Mouse (Mus musculus) ES-Bruce4 (cell line): ENCODE results near the gene Ptov1. TPM values are rescaled to one million over a fixed set of nuclear protein-coding genes. Genes with fewer than 3 reads are reported as not detected.

Experiments
- H3K27ac ChIP-seq: 2 replicates; pipeline ENCODE4 v1.5.1; 2012; ENCODE audit warnings: low read length, inconsistent platforms; ENCODE audit not compliant: insufficient read depth
- H3K27me3 ChIP-seq: 2 replicates; pipeline ENCODE4 v1.6.1; 2012; ENCODE audit warnings: mild to moderate bottlenecking, low read length, inconsistent platforms; ENCODE audit not compliant: control insufficient read depth, poor library complexity, insufficient read depth, severe bottlenecking
- H3K36me3 ChIP-seq: 2 replicates; pipeline ENCODE4 v1.6.1; 2012; ENCODE audit warnings: inconsistent platforms, mild to moderate bottlenecking, low read length, moderate library complexity; ENCODE audit not compliant: control insufficient read depth, poor library complexity, insufficient read depth, severe bottlenecking
- H3K4me1 ChIP-seq: one replicate; pipeline ENCODE4 v1.8.1; 2011; ENCODE audit warnings: low read length; ENCODE audit not compliant: control insufficient read depth, insufficient read depth
- H3K4me3 ChIP-seq: 2 replicates; pipeline ENCODE4 v1.5.1; 2011; ENCODE audit warnings: low read depth, mild to moderate bottlenecking, low read length
- H3K9ac ChIP-seq: 2 replicates; pipeline ENCODE4 v1.6.1; 2012; ENCODE audit warnings: low read depth, mild to moderate bottlenecking, inconsistent platforms; ENCODE audit not compliant: poor library complexity, severe bottlenecking
- H3K9me3 ChIP-seq: replicated peaks from 2 replicates; pipeline ENCODE4 v1.6.1; 2012; ENCODE audit warnings: mild to moderate bottlenecking, low read length, inconsistent platforms; ENCODE audit not compliant: control insufficient read depth, poor library complexity, insufficient read depth, severe bottlenecking
- CTCF ChIP-seq: IDR thresholded peaks from one replicate; pipeline ENCODE4 v1.8.1; 2011; ENCODE audit warnings: low read depth, low read length
- EP300 ChIP-seq: IDR thresholded peaks from 2 replicates; pipeline ENCODE4 v1.6.1; 2011; ENCODE audit warnings: low read depth, low read length; ENCODE audit not compliant: insufficient read depth
- POLR2A ChIP-seq: IDR thresholded peaks from one replicate; pipeline ENCODE4 v1.8.1; 2011; ENCODE audit warnings: low read length; ENCODE audit not compliant: insufficient read depth
- polyA plus RNA-seq: library from polyadenylated mRNA; stranded (reverse); fragments of >200 nt; gene quantifications from 2 replicates; pipeline ENCODE4 v1.2.4, GENCODE M21; 2011; ENCODE audit warnings: low read depth; ENCODE audit not compliant: missing spikeins, insufficient read depth, insufficient read length

Ptov1 gene
- polyA plus RNA-seq, 1 experiment = 153 TPM

GRCm38 (mm10) chr7:44868465-44868864 is 1.1 kb downstream of the Ptov1 start:
- peak overlapping the region; percentile 99 for H3K9ac ChIP-seq
- H3K4me1 ChIP-seq = peaks cover 2% of the 10 kb centered on the region
- peaks cover 4% of the 10 kb centered on the region; the same call in 1 of the 2 replicates for H3K36me3 ChIP-seq
- H3K27ac ChIP-seq = no peak overlapping the region
- H3K9me3 ChIP-seq = no peaks in the 10 kb centered on the region
- TF ChIP-seq EP300 (no peak), POLR2A (no peak), CTCF (no peak)
- no peaks in the 10 kb centered on the region for H3K27me3 ChIP-seq
- H3K4me3 ChIP-seq = peak overlapping the region; percentile 52

- no peak overlapping the region for H3K9ac ChIP-seq
- H3K4me3 ChIP-seq = no peak overlapping the region
- peaks cover 6% of the 10 kb centered on the region; the same call in 1 of the 2 replicates for H3K36me3 ChIP-seq
- H3K9me3 ChIP-seq = no peaks in the 10 kb centered on the region
- no peak overlapping the region for H3K27ac ChIP-seq
- no peaks in the 10 kb centered on the region for H3K27me3 ChIP-seq
- no peak for TF ChIP-seq EP300
- no peak for TF ChIP-seq POLR2A
- no peak for TF ChIP-seq CTCF
- peaks cover 2% of the 10 kb centered on the region for H3K4me1 ChIP-seq
Observed at GRCm38 (mm10) chr7:44867802-44868201, 1.8 kb downstream of the Ptov1 start.

GRCm38 (mm10) chr7:44867010-44867702 is 2.4 kb downstream of the Ptov1 start:
- H3K36me3 ChIP-seq = peaks cover 11% of the 10 kb centered on the region; the same call in 1 of the 2 replicates
- H3K4me1 ChIP-seq = peaks cover 2% of the 10 kb centered on the region
- TF ChIP-seq POLR2A = no peak
- TF ChIP-seq EP300 = no peak
- TF ChIP-seq CTCF = no peak
- H3K9ac ChIP-seq = 0 out of 2 replicates have a peak overlapping the region, but pooled peaks have one; percentile 3
- no peak overlapping the region for H3K4me3 ChIP-seq
- H3K9me3 ChIP-seq = no peaks in the 10 kb centered on the region
- H3K27me3 ChIP-seq = no peaks in the 10 kb centered on the region
- no peak overlapping the region for H3K27ac ChIP-seq

GRCm38 (mm10) chr7:44866276-44867009 is 3.1 kb downstream of the Ptov1 start:
- H3K27me3 ChIP-seq = no peaks in the 10 kb centered on the region
- no peak overlapping the region for H3K4me3 ChIP-seq
- TF ChIP-seq CTCF = peak; percentile 39
- TF ChIP-seq POLR2A = no peak
- no peak for TF ChIP-seq EP300
- H3K4me1 ChIP-seq = peaks cover 2% of the 10 kb centered on the region
- H3K36me3 ChIP-seq = peaks cover 11% of the 10 kb centered on the region; the same call in 1 of the 2 replicates
- no peak overlapping the region for H3K27ac ChIP-seq
- no peak overlapping the region for H3K9ac ChIP-seq
- H3K9me3 ChIP-seq = no peaks in the 10 kb centered on the region

- Histone ChIP-seq H3K4me1 (peaks cover 2% of the 10 kb centered on the region), H3K4me3 (no peak overlapping the region), H3K9ac (no peak overlapping the region), H3K27ac (no peak overlapping the region), H3K36me3 (peaks cover 11% of the 10 kb centered on the region; the same call in 1 of the 2 replicates), H3K9me3 (no peaks in the 10 kb centered on the region), H3K27me3 (no peaks in the 10 kb centered on the region)
- no peak for TF ChIP-seq POLR2A
- no peak for TF ChIP-seq CTCF
- no peak for TF ChIP-seq EP300
Observed at GRCm38 (mm10) chr7:44864595-44865542, 4.7 kb downstream of the Ptov1 start.
